Mouse (Mus musculus) T-cell, adult 2 months (primary cell): Measurements from ENCODE around the gene Tnfaip3.
A peak's percentile ranks its signal among the peaks of the same experiment; 100 is the strongest.

Experiments used
- DNase-seq: peaks from one replicate; pipeline ENCODE4 v3.0.0; 2022; ENCODE audit warnings: low spot score

Gene Tnfaip3

DNA sequence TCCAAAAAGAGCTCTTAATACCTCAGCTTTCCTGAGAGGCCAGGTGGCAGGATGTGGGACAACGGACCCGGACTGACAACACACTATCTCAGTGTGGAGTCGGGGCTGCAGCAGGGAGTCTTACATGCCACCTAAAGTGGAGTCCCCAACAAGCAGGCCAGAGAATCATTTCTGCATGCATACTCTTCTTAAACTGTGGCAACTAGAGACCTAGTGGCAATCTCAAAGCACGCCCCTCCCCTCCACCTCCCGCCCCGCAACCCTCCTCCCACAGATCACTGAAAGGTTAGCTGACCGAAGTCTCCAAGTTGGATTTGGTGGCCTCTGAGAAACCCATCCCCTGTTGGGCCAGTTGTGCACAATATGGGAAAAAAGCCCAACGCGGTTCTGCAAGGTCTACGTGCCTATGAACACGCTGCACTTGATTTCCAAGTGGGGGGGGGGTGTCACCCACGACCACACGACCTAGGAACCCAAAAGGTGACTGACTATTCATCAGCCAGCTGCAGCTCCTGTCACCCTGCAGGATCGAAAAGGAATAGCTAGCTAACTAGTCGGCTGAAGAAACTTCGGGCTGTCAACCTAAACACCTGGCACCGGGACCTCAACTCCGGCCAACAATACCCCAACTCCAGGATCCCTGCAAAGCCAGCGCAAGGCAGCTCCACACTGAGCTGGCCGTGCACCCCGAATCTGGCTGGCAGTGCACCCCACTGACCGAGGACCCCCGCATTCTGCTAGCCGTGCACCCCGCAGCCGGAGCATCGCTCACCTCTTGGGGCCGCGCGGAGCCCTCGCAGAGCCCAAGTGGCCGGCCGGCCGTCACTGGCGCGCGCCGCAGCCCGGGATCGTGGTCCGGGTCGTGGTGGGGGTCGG is 838 bp downstream of the Tnfaip3 start:
- DNase-seq: peak; percentile 64

DNA sequence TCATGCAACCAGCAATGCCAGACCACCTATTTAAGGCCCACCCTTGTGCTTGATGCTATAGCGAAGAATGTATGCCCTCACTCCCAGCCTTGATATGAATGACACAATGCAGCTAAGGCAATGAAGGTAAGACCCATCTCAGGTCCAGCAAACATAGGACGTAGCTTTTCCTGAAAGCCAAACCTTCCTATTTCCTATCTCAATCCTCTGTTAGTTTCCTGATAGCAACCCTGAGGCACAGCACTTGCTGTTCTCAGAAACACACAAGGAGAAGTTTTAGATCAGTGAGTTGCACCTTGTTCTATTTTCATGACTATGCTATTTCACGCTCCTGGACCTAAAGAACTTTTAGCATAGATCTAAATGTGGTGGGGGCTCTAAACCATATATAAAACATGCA is 2.1 kb downstream of the Tnfaip3 start:
- DNase-seq: peak; percentile 18

DNA sequence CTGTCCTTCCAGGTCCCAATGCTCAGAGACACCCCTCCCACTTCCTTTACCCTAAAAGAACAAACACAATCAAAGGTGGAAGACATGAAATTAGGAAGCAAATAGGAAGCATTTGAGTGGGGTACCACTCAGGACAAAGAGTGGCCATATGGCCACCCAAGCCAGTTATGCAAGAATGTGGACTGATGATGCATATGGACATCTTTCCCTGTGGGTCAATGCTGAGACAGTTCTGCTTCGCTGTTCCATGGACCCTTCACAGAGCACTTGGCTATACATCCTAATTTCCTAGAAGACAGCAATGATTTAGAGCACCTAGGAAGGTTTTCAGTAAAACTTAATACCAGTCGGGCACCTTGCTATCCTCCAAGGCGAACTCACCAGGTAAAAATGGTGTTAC is 2.8 kb downstream of the Tnfaip3 start:
- DNase-seq: peak; percentile 17

- peak; percentile 52 for DNase-seq
Measured at GRCm38 (mm10) chr10:19011832-19012440, 3.5 kb downstream of the Tnfaip3 start.

DNA sequence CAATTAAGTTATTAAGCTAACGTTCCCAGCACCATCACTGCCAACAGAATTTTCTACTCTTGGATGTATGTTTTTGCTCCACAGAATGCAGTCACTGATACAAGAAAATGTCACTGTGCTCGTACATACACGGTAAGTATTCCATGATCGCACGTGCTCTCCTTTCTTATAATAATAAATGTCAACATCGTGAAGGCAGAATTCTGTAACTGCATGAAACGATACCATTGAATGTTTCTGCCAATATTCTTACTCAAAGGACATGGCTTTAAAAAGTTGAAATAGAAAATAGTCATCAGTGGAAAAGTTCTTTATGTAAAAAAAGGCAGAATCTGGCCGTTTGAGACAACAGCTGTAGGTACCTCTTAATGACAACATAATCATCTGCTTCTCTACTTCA is 5.0 kb downstream of the Tnfaip3 start:
- DNase-seq: no peak

- peak; percentile 42 for DNase-seq
Measured at GRCm38 (mm10) chr10:19009186-19009672, 6.2 kb downstream of the Tnfaip3 start.

- DNase-seq: no peak
Measured at GRCm38 (mm10) chr10:19008607-19008940, 6.9 kb downstream of the Tnfaip3 start.

DNA sequence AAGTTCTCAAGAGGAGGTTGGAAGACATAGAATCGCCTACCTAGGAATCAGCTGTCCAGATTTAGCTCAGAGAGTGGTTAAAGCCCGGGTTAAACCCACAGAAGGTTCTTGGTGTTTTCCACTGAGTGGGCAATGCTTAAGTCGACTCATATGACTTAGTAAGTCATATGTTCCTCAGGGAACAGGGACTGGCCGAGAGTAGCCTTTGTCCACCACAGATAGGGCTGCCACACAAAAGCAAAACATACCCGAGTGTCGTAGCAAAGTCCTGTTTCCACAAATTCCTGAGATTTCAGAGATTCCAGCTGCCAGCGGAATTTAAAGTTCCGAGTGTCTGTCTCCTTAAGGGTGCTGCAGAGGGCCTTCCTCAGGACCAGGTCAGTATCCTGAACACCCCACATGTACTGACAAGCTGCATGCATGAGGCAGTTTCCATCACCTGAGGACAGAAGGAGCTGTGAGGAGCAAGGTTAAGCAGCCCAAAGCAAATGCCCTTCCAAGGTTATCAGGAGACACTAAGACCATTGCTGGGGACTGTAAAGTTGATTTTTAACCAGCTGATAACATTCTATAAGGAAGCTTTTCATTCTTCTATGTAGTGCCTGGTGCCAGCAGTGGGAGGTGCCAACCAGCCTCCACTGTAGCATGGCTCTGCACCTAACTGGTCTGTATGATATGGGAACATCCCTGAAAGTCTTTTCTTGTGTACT is 7.4 kb downstream of the Tnfaip3 start:
- DNase-seq: peak; percentile 34

- DNase-seq: peak; percentile 37
Measured at GRCm38 (mm10) chr10:19002091-19002785, 13.2 kb downstream of the Tnfaip3 start.

GRCm38 (mm10) chr10:18999427-18999826 is 16.0 kb downstream of the Tnfaip3 start:
- peak; percentile 63 for DNase-seq

DNA sequence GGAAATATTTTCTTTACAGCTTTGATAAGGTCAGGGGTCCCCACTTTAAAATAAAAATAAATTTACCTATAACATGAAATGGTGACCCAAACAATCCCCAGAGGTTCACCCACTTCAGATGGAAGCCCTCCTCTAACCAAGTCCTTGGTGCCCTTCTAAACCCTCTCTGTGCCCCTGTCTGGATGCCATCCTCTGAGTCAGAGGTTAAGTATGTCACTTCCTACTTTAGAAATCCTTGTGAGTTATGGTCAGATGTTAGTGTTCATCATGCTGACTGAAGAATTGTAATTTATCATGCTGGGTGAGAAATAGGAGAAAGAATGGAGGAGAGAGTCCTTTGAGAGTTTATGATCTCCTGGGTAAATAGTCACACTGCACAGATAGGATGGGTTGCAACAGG is 19.1 kb downstream of the Tnfaip3 start:
- DNase-seq: no peak

GRCm38 (mm10) chr10:18995465-18996261 is 19.8 kb downstream of the Tnfaip3 start:
- DNase-seq: no peak

DNA sequence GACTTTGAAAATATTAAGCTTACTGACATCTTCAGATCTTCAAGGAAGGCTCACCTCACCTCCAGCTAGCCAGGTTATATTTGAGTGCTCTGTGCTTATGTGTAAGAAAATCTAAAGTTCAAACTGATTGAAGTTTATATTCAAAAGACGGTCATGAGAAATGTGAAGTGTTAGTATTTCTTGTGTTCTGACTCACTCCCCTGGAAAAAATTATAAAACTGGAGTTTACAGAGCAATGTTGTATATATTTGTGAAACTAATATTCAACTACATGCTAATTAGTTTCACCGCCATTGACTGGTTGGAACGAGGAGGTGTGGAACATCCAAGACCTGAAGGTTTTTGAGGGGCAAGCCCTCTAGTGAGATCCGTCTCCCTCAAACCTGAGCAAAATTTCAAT is 22.5 kb downstream of the Tnfaip3 start:
- DNase-seq: no peak

- DNase-seq: no peak
Measured at GRCm38 (mm10) chr10:18991057-18991456, 24.4 kb downstream of the Tnfaip3 start.

GRCm38 (mm10) chr10:18987907-18988199 is 27.6 kb downstream of the Tnfaip3 start:
- no peak for DNase-seq

DNA sequence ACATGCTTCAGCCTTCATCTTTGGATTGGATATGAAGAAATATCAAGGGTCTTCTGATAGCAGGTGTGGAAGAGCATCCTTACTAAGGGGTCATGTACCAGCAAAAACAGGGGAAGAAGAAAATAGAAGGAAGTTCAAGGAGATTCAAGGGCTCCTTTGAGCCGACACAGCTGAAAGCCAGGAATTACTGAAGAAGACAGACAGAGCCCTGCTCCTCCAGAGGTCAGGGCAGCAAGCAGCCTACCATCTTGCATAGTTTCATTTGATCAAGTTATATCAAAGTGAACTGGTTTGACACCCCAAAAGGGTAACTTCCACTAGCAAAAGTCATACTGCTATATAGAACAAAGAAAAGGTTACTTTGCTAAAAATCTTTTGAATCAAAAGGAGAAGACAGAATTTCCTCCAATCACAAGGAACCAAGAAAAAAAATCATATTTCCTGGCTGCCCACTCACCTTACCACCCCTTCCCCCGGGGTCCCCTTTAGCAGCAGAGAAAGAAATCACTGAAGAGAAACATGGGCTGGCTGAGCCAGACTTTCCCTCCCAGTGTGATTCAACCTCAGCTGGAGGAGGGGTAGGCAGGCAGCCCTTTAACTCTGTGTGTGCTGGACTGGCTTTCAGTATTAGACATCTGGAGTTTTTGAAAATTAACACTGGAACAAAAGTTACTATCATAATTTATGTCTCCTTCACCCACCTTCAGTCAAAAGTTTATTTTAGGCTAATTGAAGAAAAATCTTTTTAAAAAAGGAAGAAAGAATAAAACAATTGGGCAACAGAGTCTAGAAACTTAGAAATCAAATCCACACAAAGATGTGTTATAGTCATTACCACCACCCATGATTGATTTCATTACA is 28.2 kb downstream of the Tnfaip3 start:
- DNase-seq: no peak

DNA sequence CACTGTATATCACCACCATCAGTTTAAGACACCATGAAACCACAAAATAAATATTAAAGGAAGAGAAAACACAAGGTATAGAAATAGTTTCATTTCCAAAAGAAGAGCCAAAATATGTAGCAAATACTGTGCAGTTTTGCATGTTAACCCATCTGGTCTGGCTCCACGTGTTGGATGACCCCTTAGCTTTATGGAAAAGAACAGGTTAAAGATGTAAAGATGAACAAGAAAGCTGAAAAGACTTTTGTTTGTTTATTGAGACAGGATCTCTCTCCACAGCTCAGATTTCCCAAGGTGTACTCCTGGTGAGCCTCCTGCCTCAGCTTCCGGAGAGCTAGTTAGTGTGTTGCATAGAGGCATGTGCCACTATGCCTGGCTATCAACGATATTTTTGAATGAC is 29.9 kb downstream of the Tnfaip3 start:
- DNase-seq: no peak

DNA sequence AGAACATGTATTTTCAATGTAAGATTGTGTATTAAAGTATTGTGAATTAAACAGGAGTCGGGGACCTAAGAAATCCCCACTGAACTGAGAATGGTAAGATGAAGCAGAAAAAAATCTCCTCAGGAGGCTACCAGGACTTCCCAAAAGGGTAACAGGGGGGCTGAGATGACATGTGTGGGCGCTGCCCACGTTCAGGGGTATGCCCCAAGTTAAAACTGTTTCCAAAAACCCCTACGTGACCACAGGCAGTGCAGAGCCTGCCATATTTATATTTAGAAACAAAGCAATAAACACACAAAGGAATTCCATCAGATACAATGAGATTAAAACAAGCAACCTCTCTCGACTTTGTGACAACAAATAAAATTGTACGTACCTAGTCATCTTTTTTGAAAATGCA is 31.9 kb downstream of the Tnfaip3 start:
- DNase-seq: no peak

DNA sequence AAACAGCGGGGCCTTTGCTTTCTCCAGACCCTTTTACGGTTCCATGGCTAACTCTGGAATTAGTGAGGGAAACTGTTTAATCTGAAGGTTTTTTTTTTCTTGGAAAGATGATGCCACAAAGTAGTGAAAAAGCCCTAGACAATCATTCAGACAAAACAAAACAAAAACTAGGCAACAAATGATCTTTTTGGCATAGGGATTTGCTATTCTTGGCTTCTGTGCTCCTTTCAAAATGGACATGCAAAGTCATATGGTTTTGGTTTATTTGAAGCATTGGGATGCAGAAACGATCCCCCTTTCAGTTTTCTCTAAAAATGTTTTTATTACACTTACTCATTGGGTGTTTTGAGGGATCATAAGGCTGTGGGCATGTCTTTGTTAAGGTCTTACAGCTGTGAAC is 41.0 kb downstream of the Tnfaip3 start:
- no peak for DNase-seq

GRCm38 (mm10) chr10:18966893-18967292 is 48.6 kb downstream of the Tnfaip3 start:
- DNase-seq: no peak

- no peak for DNase-seq
Measured at GRCm38 (mm10) chr10:18965601-18966000, 49.9 kb downstream of the Tnfaip3 start.
